Mouse (Mus musculus) layer of hippocampus, adult 2 months (tissue): ENCODE data around the gene Uap1. TPM values are rescaled to one million over a fixed set of nuclear protein-coding genes. Genes with fewer than 3 reads are reported as not detected.

Experiments used
- DNase-seq, 2 experiments: peaks; one replicate each; pipeline ENCODE4 v3.0.0; 2022; ENCODE audit warnings: low spot score in 2 of 2
- H3K27ac ChIP-seq: fragments of 200-600 bp; 2 replicates; pipeline ENCODE4 v1.8.1; 2022
- H3K4me3 ChIP-seq: fragments of 200-600 bp; 2 replicates; pipeline ENCODE4 v1.8.1; 2022; ENCODE audit warnings: mild to moderate bottlenecking
- CTCF ChIP-seq: fragments of 200-600 bp; conservative IDR thresholded peaks from 2 replicates; pipeline ENCODE4 v1.8.1; 2022; ENCODE audit warnings: antibody characterized with exemption, mild to moderate bottlenecking, moderate library complexity
- total RNA-seq, 2 experiments: library from RNA; stranded (reverse); gene quantifications; 2 replicates each; pipeline ENCODE4 v1.2.3; 2021

The Uap1 gene
- total RNA-seq, 2 experiments from 2014 or later: 51.4 to 56.0 TPM

- DNase-seq: no peak
- H3K27ac ChIP-seq: no peak overlapping the region
- no peak overlapping the region for H3K4me3 ChIP-seq
- TF ChIP-seq CTCF: no peak
These were observed 15.5 kb upstream of the Uap1 start for GRCm38 (mm10) chr1:170190225-170190624.

DNA sequence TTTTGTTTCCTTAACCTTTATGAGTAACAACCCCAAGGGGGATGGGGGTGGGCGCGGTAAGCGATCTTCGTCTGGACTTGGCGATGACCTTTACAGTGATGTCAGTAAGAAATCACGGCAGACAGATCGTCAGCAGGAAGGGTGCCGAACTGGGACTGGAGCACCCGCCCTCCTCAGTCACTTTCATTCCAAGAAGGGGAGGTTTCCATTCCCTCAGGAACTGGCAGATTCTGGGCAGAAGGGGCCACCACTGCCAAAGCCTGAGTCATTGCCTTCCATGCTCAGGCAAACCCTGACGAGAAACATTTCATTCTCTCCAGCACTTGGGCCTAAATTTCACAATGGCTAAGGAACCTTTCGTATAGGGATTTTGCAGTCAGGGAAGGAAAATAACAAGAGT is 13.8 kb upstream of the Uap1 start:
- no peak for DNase-seq
- TF ChIP-seq CTCF: no peak
- no peak overlapping the region for H3K27ac ChIP-seq
- H3K4me3 ChIP-seq: no peak overlapping the region

DNA sequence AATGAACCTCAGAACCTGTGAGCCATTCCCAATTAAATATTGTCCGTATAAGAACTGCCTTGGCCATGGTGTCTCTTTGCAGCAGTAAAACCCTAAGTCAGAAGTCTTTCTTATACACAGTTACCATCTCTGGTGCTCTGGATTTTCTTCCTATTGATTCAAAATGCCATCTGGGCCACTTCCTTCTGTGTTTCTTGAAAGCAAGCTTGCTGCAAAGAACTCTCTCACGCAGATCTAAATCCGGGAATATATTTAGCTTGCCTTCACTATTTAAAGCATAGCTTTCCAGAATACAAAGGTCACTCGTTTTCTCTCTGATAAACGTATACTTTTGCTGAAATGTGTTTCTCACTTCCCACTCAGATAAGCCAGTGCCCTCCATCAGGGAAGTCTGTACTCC is 11.8 kb upstream of the Uap1 start:
- peak overlapping the region; percentile 54 for H3K27ac ChIP-seq
- no peak for TF ChIP-seq CTCF
- DNase-seq: peak in 1 of 2 experiments; percentile 46
- H3K4me3 ChIP-seq: no peak overlapping the region

DNA sequence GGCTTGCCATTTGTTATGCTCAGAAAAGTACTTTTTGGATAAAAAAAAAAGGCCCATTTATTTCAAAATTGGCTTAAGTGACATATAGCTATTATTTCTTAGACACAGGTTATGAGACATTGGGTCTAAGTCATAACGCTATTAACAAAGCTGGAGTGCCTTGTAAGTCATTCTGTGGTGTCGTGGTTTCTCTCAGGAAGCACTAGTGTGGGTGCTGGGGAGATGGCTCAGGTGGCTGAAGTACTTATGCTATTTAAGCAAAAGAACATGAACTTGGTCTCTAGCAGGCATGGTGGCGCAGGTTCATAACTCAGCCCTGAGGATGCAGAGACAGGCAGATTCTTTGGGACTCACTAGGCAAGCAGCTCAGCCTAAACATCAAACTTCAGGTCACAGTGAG is 10.4 kb upstream of the Uap1 start:
- no peak overlapping the region for H3K4me3 ChIP-seq
- DNase-seq: no peak
- no peak for TF ChIP-seq CTCF
- no peak overlapping the region for H3K27ac ChIP-seq

GRCm38 (mm10) chr1:170182706-170183105 is 7.9 kb upstream of the Uap1 start:
- TF ChIP-seq CTCF: no peak
- Histone ChIP-seq H3K27ac (no peak overlapping the region), H3K4me3 (no peak overlapping the region)
- DNase-seq: no peak

GRCm38 (mm10) chr1:170176661-170177239 is 2.0 kb upstream of the Uap1 start:
- TF ChIP-seq CTCF: no peak

DNA sequence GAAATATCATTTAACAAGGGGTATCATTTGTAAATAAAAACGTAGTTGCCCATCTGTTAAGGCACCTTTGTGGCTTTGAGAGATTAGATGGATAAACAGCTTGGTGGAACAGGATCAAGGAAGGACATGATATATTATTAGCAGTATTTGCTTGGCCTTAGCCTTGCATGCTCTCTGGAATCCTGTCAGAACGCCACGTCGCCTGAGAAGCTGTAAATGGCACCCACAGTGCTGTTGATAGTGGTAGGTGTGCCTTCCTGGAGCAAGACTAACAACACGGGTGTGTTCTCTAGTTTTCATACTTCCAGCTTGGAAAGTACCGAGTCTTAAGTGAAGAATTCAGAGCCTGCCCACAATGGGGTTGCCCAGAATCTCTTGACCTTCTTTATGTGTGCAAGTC is 1.1 kb upstream of the Uap1 start:
- 0 out of 2 replicates have a peak overlapping the region, but pooled peaks have one; percentile 94 for H3K27ac ChIP-seq
- no peak for TF ChIP-seq CTCF

More at GRCm38 (mm10) chr1:170176661-170177239, 2.0 kb upstream of the Uap1 start:
- no peak overlapping the region for H3K4me3 ChIP-seq
- no peak overlapping the region for H3K27ac ChIP-seq
- DNase-seq: no peak

GRCm38 (mm10) chr1:170173991-170174813 is 555 bp downstream of the Uap1 start:
- Histone ChIP-seq H3K27ac (peak overlapping the region; percentile 93), H3K4me3 (peak overlapping the region; percentile 93)
- TF ChIP-seq CTCF: no peak
- DNase-seq: no peak

More for the DNA sequence above, 1.1 kb upstream of the Uap1 start:
- no peak for DNase-seq
- no peak overlapping the region; the same call in 1 of the 2 replicates for H3K4me3 ChIP-seq

DNA sequence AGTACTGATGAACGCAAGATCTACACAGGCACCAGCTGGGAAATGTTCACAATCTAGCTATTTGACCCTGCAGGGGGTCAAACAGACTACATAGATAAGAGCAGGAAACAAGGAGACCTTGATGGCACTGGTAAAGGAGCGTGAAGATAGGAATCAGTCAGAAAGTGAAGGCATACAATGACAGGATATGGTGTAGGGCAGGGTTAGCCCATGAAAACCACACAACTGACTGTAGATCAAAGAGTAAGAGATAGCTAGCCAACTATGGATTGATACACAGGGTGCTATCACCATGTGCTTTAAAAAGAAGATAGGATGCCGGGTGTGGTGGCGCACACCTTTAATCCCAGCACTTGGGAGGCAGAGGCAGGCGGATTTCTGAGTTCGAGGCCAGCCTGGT is 7.0 kb downstream of the Uap1 start:
- DNase-seq: no peak
- H3K4me3 ChIP-seq: no peak overlapping the region
- no peak for TF ChIP-seq CTCF
- no peak overlapping the region for H3K27ac ChIP-seq

- Histone ChIP-seq H3K27ac (no peak overlapping the region), H3K4me3 (no peak overlapping the region)
- TF ChIP-seq CTCF: no peak
- no peak for DNase-seq
These were observed 9.8 kb downstream of the Uap1 start for GRCm38 (mm10) chr1:170164913-170165312.

DNA sequence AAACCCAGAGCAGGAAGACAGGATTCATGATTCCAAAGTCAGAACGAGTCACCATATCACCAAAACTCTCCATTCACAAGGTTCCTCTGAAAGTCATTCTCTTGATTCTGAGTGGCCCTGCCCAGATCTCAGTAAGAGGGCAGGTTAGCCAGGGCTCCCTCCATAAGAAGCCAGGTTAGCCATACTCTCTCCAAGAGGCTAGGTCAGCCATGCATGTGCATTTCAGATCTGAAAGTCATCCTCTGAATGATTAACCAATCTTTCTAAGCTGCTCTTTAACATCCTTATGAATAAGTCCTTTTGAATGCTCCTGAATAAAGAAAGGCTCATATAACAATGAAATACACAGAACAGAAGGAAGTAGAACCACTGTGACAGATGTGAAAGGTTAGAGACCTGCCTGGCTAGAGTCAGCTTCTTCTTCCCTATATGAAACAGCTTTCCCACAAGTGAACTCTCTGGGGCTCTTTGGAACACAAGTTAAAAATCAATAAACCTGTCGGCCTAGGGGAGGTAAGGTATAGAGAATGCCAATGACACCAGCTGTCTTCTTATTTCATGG is 10.6 kb downstream of the Uap1 start:
- TF ChIP-seq CTCF: no peak
- H3K27ac ChIP-seq: no peak overlapping the region
- DNase-seq: no peak
- H3K4me3 ChIP-seq: no peak overlapping the region

DNA sequence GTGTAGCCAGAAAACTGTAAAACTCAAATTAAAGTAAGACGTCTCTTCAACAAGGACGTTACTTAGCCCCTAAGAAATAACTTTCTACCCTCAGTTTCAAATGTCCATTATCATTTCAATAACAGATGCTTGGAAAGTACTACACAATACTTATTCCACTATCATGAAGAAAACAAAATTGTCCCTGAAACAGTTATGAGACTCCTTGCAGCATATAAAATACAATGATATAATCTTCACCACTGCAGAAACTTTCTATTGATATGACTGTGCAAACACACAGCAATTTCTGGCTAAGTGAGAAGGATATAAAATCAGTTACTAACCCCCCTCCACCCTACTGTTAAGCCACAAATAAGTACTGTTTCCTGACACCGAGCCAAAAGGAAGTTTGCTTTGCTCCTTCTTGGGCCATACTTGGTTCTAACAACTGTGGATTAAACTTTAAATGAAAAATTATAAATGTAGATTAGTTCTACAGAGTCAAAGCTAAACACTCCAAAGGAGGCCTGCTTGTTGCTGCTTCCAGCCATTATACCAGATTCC is 11.3 kb downstream of the Uap1 start:
- no peak for TF ChIP-seq CTCF
- no peak overlapping the region for H3K4me3 ChIP-seq
- DNase-seq: no peak
- no peak overlapping the region for H3K27ac ChIP-seq

- Histone ChIP-seq H3K27ac (peak overlapping the region; percentile 29; the same call in 1 of the 2 replicates), H3K4me3 (no peak overlapping the region)
- DNase-seq: no peak
- no peak for TF ChIP-seq CTCF
These were observed 12.9 kb downstream of the Uap1 start for GRCm38 (mm10) chr1:170161852-170162251.
